Mouse (Mus musculus) testis, postnatal 10 days (tissue): ENCODE measurements around the gene Zmiz2.
"Not testable (repeated sequence)": the region's sequence is repeated elsewhere in the genome, so short reads cannot be mapped to it uniquely, and the experiment has no call there.

Source experiments
- DNase-seq: peaks from one replicate; pipeline ENCODE4 v3.0.0; 2021; ENCODE audit warnings: low spot score

Gene Zmiz2

GRCm38 (mm10) chr11:6420283-6420703 is 31.4 kb downstream of the Zmiz2 start:
- DNase-seq: no peak

GRCm38 (mm10) chr11:6420722-6421350 is 32.0 kb downstream of the Zmiz2 start:
- DNase-seq: no peak

- DNase-seq: no peak
Observed at GRCm38 (mm10) chr11:6430186-6430585, 41.3 kb downstream of the Zmiz2 start.

GRCm38 (mm10) chr11:6436442-6436841 is 47.6 kb downstream of the Zmiz2 start:
- peak; percentile 69 for DNase-seq

GRCm38 (mm10) chr11:6437667-6438066 is 48.8 kb downstream of the Zmiz2 start:
- no peak for DNase-seq

- no peak for DNase-seq
Observed at GRCm38 (mm10) chr11:6440171-6440570, 51.3 kb downstream of the Zmiz2 start.

- no peak for DNase-seq
Observed at GRCm38 (mm10) chr11:6442566-6442965, 53.7 kb downstream of the Zmiz2 start.

- DNase-seq: no peak
Observed at GRCm38 (mm10) chr11:6443102-6443501, 54.2 kb downstream of the Zmiz2 start.

GRCm38 (mm10) chr11:6443727-6444076 is 54.8 kb downstream of the Zmiz2 start:
- DNase-seq: no peak

GRCm38 (mm10) chr11:6444077-6444853 is 55.4 kb downstream of the Zmiz2 start, which contains the start of gene H2afv:
Gene H2afv, minus strand, starts transcription at chr11:6444443.
- DNase-seq: peak; percentile 100

- DNase-seq: no peak
Observed at GRCm38 (mm10) chr11:6445441-6445840, 56.6 kb downstream of the Zmiz2 start.

- DNase-seq: no peak
Observed at GRCm38 (mm10) chr11:6445951-6446350, 57.1 kb downstream of the Zmiz2 start.

- no peak for DNase-seq
Observed at GRCm38 (mm10) chr11:6447493-6447892, 58.6 kb downstream of the Zmiz2 start.

GRCm38 (mm10) chr11:6448155-6448554 is 59.3 kb downstream of the Zmiz2 start:
- not testable (repeated sequence) for DNase-seq
